In the genomic region with DNA sequence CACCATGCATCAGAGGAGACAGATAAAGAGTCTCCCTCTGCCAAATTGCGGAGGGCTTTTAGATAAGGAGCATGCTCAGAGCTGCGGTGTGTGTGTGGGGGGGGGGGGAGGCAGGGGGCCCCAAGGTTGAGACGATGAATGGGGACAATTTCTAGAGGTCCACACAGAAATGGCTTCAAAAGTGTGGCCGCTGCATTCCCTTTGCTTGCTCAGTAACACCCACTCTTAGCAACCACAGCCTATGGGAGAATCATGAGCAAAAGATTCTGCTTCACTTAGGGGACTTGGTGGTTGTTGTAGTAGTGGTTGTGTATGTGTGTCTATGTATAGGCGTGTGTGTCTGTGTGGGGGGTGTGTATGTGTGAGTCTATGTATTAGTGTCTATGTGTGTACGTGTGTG, we compare ENCODE assay signal across 15 mouse cellular contexts.
"Had no signal": no experiment of that assay in that cellular context is flagged by ENCODE, and none has a peak within 500 bp of the region (broad histone marks: within the 10 kb centered on the region; RNA-seq: fewer than 3 reads in every experiment).

No protein-coding gene starts in this region.

- H3K27me3 ChIP-seq: neural tube, embryonic 15.5 days; stomach, embryonic 15.5 days had no signal

- H3K4me1 ChIP-seq: neural tube, embryonic 15.5 days had no signal

- H3K9me3 ChIP-seq: neural tube, embryonic 15.5 days; stomach, embryonic 15.5 days had no signal

- H3K27ac ChIP-seq: neural tube, embryonic 15.5 days; stomach, embryonic 15.5 days; stomach, postnatal 0 days had no signal

- DNase-seq: retina, postnatal 1 day; right cerebral cortex, adult 18-20 months; right cerebral cortex, postnatal 14 days; right cerebral cortex, postnatal 25 days; right cerebral cortex, postnatal 4 days; spleen, adult 18-20 months; thymus, adult 18-20 months; thymus, adult 2 months; thymus, postnatal 14 days; thymus, postnatal 25 days; thymus, postnatal 36 days; thymus, postnatal 4 days had no signal

- H3K4me2 ChIP-seq: neural tube, embryonic 15.5 days; stomach, embryonic 15.5 days had no signal

- H3K36me3 ChIP-seq: neural tube, embryonic 15.5 days had no signal

- H3K4me3 ChIP-seq: neural tube, embryonic 15.5 days; stomach, embryonic 15.5 days had no signal

- H3K9ac ChIP-seq: neural tube, embryonic 15.5 days; stomach, embryonic 15.5 days had no signal
